Mouse (Mus musculus) layer of hippocampus, adult 8-10 months (tissue): ENCODE results near the gene Dnmt3l. TPM values are rescaled to one million over a fixed set of nuclear protein-coding genes. Genes with fewer than 3 reads are reported as not detected.
"Not testable (repeated sequence)": the region's sequence is repeated elsewhere in the genome, so short reads cannot be mapped to it uniquely, and the experiment has no call there.

Source experiments
- DNase-seq, 2 experiments: peaks; one replicate each; pipeline ENCODE4 v3.0.0; 2022; ENCODE audit warnings: low spot score in 2 of 2
- total RNA-seq, 4 experiments: library from RNA; stranded (reverse); gene quantifications; 2 replicates each; pipeline ENCODE4 v1.2.4; 2022

Dnmt3l gene
- total RNA-seq, 4 experiments from 2014 or later = 0.29 to 0.72 (median 0.30) TPM; not detected in 1

DNA sequence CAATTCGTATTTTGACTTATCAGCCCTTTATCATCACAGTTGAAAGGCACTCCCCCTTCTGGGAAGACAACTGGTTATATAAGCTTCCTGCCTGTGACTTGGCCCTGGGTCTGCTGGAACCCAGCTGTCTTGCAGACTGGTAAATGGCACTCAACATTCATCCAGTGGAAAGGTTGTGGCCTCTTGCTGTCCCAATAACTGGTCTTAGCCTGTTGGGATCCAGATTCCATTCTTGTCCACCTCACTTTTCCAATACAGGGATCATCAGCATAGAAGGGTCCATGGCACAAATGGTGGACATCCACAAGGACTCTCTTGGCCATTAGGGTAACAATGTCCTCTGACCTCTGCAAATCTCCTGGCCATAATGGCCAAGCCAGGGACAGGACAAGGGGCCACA, 42.3 kb downstream of the Dnmt3l start:
- DNase-seq = no peak

DNA sequence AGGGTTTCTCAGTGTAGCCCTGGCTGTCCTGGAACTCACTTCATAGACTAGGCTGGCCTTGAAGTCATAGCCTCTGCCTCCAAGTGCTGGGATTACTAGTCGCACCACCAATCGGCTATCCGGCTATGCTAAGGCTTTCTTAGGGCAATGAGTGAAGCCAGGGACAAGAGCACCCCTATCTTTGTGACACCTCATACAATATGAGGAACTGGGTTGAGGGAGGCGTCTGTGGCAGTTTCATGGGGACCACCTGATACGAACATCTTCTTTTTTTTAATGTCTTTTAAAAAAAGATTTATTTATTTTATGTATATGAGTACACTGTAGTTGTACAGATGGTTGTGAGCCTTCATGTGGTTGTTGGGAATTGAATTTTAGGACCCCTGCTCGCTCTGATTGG, 44.0 kb downstream of the Dnmt3l start:
- DNase-seq = no peak

DNA sequence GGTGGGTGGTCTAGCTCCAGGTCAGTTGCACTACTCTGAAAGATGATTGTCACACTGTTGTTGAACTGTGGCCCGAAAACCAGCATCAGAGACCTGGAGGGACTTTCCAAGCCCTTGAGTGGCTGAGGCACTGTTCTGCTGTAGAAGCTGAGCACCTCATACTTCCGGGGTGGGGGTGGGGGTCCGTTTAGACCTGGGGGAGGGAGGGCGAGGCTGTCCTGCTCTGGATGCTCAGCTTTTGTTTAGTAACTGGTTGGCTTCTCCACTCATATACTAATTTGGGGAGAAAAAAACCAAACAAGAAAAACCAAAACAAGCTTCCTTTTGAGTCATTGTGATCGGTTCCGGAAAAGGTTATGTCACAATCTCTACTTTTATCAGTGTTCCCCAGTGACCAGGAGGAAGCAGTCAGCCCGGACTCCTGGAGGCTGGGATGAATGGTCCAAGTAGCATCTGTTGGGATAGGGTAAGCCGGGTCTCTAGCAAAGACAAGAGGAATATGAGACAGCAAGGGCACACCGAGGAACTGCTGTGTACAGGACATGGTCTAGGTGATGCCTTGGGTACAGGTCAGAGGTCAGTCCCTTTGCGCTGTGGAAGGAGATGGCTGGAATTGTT, 44.8 kb downstream of the Dnmt3l start:
- DNase-seq = no peak

DNA sequence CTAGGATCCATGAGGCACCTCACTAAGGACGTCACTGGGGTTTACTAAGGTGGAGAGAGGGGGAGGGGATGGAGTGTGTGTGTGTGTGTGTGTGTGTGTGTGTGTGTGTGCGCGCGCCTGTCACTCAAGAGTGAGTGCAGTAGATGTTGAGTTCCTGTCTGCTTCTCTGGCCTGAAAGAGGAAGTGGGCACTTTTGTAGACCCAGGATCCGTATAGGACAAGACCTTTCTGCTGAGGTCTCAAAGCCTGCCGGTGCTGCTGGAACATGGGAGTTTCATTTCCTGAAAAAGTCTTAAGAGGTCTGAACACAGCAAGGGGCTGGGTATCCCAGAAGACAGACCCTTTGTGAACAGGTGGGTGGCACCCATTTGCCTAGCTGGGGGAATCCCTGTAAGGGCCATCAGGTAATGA, 45.4 kb downstream of the Dnmt3l start:
- DNase-seq = no peak

DNA sequence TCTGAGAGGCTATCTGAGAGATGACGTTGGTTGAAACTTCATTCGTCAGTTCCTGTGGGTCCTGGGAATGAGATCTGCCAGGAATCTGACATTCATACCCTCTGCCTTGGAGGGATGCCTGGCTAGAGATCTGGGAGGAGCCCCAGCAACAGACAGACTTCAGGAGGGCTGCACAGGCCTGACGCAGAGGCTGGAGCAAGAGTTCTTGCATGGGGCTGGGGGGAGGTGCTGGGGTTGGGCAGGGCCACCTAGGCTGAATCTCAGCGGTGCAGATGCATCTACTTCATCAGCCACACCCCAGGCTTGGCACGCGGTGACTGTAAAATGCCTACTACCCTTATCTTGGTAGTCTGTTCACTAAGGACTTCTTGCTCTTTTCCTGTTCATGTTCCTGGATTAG, 48.5 kb downstream of the Dnmt3l start:
- DNase-seq = no peak

DNA sequence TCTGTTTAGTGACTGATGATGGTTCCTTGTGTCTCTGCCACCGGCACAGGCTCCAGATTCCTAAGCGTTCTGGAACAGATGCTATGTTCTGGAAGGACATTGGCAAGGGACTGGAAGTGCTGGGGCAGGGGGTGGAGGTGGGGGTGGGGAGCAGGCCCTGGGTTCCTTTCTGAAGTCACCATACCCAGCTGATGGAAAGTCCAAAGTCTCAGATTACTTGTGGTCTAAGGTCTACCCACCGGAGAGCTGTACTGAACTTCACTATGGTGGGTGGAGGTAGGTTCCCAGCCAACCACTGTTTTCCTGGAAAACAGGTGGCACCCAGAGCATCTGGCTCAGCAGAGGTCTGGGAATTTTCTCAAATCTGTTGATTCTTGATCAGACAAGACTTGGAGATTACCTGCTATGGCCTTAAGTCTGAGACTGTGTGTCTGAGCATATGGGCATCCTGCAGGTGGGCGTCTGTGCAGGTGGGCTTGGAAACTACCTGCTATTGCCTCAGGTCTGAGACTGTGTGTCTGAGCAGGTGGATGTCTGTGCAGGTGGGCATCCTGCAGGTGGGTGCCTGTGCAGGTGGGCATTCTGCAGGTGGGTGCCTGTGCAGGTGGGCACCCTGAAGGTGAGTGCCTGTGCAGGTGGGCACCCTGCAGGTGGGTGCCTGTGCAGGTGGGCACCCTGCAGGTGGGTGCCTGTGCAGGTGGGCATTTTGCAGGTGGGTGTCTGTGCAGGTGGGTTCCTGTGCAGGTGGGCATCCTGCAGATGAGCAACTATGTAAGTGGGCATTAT, 49.2 kb downstream of the Dnmt3l start:
- no peak for DNase-seq

DNA sequence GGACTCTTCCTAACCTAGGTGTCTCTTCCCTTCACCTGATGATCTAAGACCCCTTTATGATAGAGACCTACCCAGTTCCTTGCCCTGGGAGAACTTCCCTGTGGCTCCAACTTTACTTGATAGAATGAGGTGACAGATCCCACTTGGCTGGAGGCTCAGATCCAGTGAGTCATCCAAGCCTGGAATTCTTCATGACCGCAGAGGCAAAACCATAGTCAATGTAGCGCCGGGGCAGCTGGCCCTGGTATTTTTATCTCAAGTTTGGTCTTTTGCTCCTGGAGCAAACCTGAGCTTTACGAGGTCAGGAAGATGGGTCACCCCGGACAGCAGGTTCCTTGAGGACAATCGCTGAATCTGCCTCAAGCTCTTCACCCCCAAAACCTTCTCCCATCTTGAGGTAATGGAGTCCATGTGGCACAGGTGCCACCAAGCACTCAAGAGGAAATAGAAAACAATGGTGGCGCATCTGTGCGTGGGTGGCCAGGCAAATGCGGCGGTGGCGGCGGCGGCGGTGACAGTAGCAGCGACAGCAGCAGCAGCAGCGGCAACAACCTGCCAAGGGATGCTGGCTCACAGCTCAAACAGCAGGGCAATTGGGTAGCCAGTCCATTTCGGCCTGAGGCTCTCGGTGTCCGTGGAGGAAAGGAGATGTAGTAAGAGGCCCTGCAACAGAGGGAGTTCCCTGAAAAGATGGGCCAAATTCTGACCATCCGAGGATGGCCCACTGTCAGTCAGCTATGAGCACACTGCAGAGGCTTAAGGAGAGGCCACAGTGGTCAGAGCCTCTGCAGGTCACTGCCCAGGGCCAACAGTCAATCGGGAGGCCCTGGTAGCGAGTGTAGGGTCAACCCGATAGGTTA, 50.3 kb downstream of the Dnmt3l start:
- no peak for DNase-seq

DNA sequence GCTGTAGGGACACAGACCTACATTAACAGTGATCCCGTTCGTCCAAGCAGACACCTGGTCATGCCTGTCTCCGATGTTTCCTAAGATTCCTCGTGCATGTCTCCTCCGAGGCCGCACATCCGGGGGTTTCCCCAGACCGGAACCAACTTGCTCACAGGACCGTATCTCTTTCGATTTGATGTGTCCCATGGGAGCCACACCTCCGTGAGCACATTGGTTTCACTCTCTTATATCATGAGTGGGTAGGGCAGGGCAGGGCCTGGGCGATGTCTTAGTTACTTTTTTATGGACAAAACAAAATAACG, 50.9 kb downstream of the Dnmt3l start:
- DNase-seq = no peak

DNA sequence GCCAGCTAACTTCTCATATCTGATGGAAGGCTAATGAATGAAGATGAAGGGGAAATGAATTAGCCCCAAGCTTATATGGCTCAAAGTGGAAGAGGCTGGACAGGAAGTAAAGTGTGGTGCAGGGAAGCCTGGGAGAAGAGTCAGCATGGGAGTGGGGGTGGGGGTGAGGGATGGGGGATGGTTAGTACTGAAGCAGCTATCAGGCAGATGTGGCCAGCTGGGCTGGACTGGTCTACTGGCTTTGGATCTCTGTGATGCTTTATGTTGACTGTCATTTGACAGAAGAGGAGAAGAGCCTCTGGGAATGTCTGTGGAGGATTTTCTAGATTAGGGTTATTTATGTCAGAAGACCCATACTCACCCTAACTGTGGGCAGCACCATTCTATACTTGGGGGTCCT, 53.5 kb downstream of the Dnmt3l start:
- DNase-seq = no peak

DNA sequence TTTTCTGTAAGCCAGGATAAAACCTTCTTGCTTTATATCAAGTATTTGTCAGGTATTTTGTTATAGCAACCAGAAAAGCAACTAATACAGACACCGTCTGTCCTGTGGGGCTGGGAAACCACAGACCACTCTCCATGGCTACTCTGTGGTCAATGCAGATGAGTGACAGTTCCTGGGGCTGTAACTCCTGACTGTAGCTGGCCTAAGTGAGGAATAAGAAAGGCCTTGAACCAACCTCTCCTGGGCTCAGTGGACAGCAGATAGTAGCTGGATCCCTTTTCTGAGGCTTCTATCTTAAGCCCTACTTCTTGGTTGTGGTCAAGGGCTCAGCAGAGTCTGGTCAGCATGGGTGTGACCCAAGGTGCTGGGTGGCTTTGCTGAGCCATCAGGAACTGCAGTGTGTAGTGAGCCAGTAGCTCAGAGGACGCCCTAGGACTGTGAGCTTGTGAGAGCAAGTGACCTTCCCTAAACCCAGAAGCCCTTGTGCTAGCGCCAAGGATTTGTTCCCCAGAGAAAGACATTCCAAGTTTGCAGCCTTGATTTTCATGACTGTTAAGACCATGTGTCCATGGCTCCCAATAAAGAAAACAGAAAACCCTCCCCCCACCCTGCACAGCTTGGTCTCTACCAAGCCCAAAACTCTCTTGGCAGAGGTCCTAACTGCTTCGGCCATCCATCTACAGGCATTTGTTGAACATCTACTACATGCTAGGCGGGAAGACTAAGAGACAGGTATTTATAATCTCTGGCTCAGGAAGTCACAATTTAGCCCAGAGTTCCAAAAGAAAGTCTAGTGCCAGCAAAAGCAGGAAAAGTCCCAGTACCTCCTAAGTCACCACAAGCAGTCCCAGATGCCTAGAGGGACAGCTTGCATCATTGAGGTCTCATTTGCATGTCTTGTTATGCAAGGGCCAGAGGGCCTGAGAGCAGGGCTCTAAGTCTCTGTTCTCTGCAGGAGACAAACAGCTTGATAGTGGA, 54.5 kb downstream of the Dnmt3l start:
- no peak for DNase-seq

DNA sequence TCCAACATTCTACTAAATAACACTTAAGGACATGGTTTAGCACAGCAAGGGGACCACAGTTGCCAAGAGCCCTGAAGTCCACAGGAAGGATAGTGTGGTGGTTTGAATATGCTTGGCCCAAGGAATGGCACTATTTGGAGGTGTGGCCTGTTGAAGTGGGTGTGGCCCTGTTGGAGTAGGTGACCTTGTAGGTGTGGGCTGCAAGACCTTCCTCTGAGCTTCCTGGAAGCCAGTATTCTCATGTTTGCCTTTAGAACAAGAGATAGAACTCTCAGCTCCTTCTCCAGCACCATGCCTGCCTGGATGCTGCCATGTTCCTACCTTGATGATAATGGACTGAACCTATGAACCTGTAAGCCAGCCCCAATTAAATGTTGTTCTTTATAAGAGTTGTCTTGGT, 58.1 kb downstream of the Dnmt3l start:
- not testable (repeated sequence) for DNase-seq

DNA sequence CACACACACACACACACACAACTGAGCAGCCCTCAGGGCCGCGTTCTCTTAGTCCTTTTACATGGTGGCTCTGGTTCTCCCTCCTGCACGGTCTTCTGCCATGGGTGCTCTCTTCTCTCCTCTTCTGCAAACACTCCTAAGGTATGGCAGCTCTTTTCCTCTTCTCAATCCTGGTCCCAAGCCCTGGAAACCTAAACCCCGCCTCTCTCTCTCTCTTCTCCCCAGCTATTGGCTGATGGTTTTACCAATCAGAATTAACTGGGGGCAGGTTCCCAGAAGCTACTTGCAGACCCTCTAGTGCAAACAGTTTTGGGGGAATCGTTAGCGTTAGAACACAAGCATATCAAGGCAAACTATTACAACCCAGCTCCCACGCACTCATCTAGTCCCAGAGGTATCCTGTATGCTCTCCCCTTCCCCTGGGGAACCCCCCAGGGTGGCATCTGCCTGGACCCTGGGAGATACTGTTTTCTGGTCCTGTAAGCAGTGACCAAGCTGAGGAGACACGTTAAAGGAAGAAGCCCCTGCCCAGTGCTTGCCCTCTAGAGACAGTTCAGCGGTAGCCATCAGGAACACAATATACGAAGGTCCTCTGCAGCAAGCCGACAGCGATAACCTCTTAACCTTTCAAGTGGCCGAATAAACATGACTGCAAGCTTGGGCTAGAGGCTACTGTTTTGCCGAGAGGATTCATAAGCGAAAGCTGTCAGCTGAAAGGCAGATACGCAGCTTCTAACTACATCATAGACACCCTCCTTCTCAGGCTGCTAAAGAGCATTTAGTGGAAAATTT, 59.4 kb downstream of the Dnmt3l start:
- no peak for DNase-seq

DNA sequence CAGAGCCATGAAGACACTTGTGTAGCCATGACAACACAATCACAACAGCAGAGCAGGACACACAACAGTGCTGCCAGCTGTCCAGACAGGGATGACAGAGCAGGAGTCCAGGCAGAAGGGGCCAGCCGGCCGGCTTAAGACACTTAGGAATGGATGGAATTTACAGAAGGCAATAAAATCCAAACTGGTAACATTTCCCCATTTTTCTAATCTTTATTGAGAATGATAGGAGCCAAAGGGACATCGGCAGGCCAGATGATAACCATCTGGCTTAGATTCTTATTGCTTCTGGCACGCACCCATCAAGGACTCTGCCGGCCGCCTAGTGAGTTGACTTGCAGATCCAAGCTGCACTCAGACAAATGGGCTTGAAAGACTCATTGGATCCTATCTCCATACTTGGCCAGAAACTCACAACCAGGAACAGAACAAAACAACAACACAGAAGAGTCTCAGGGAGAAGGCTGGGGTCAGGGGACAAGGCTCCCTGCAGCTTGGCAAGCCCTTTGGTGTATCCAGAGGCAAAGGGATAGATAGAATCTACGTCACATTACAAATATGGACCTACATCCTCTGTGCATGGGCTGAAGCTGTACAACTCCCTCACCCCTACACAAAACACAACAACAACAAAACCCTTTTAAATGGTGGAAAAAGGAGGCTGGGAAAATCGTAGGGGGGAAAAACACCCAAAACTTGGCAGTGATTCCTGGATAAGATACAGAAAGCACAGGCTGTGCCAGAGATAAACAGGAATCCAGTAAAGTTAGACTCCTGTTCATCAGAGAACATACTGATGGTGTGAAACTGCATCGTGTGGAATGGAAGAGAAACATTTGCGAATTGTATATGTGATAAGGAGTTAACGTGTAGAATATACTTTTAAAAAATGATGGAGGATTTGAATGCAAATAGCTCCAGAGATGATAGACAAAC, 63.1 kb downstream of the Dnmt3l start:
- DNase-seq = peak; percentile 41 to 47

DNA sequence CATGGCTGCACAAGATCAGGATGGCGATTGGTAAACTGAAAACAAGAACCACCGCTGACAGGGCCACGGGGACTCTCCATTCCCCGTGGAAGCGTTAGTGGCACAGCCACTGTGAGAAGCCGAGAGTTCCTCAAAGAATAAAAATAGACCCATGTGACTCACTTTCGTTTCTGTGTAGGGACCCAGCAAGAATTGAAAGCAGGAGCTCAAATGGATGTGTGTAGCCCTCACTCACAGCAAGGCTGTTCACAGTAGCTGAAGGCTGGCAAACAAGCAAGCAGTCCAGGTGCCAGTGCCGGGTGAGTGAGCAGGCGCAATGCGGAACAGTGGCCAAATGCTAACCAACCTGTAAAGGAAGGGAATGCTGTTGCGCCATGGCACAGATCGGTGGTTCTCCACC, 63.8 kb downstream of the Dnmt3l start:
- DNase-seq = peak; percentile 37 to 55

Other genes starting within 250 kb of the Dnmt3l start
- not detected for gene Gm9639, start 246.9 kb upstream of the Dnmt3l start, total RNA-seq
- not detected for gene Gm19668, start 242.8 kb upstream of the Dnmt3l start, total RNA-seq
- not detected for gene Gm9507, start 230.1 kb upstream of the Dnmt3l start, total RNA-seq
- not detected for gene Gm2696, start 227.3 kb upstream of the Dnmt3l start, total RNA-seq
- gene Krtap10-4, start 214.9 kb upstream of the Dnmt3l start, total RNA-seq = not detected
- gene Krtap10-10, start 206.0 kb upstream of the Dnmt3l start, total RNA-seq = not detected
- not detected for gene Gm36176, start 195.1 kb upstream of the Dnmt3l start, total RNA-seq
- gene Gm10318, start 189.1 kb upstream of the Dnmt3l start, total RNA-seq = not detected
- gene Gm3285, start 180.0 kb upstream of the Dnmt3l start, total RNA-seq = not detected
- 1 to 10 TPM; 4.5 to 7.7 (median 5.4) TPM for gene Lrrc3, start 139.4 kb upstream of the Dnmt3l start, total RNA-seq
- 10 to 100 TPM; 43.0 to 47.6 (median 45.7) TPM for gene Trpm2, start 71.4 kb upstream of the Dnmt3l start, total RNA-seq
- 10 to 100 TPM; 36.6 to 46.0 (median 40.5) TPM for gene 1810043G02Rik, start 63.4 kb upstream of the Dnmt3l start, total RNA-seq
- gene Pfkl, start 31.9 kb upstream of the Dnmt3l start, total RNA-seq = 100 to 1,000 TPM; 224 to 240 (median 229) TPM
- under 1 TPM; 0.56 to 0.93 (median 0.63) TPM for gene Aire, start 1.7 kb downstream of the Dnmt3l start, total RNA-seq
- gene Icosl, start 27.4 kb downstream of the Dnmt3l start, total RNA-seq = 10 to 100 TPM; 12.1 to 13.2 (median 13.0) TPM
- gene D10Jhu81e, start 127.8 kb downstream of the Dnmt3l start, total RNA-seq = 100 to 1,000 TPM; 120 to 134 (median 127) TPM
- gene Pwp2, start 143.2 kb downstream of the Dnmt3l start, total RNA-seq = 10 to 100 TPM; 19.6 to 22.1 (median 20.3) TPM
- gene Trappc10, start 202.7 kb downstream of the Dnmt3l start, total RNA-seq = 10 to 100 TPM; 74.1 to 95.5 (median 86.6) TPM